Mouse (Mus musculus) left cerebral cortex, adult 8-10 months (tissue): ENCODE measurements around the gene Llgl2. TPM values are rescaled to one million over a fixed set of nuclear protein-coding genes. Genes with fewer than 3 reads are reported as not detected.
A peak's percentile ranks its signal among the peaks of the same experiment; 100 is the strongest.

Source experiments
- DNase-seq, 2 experiments: peaks; one replicate each; pipeline ENCODE4 v3.0.0; 2022; ENCODE audit warnings: low spot score in 2 of 2
- total RNA-seq, 4 experiments: library from RNA; stranded (reverse); gene quantifications; 2 replicates each; pipeline ENCODE4 v1.2.4; 2022

Llgl2 gene
- total RNA-seq, 4 experiments from 2014 or later = 2.5 to 5.2 (median 4.6) TPM

DNA sequence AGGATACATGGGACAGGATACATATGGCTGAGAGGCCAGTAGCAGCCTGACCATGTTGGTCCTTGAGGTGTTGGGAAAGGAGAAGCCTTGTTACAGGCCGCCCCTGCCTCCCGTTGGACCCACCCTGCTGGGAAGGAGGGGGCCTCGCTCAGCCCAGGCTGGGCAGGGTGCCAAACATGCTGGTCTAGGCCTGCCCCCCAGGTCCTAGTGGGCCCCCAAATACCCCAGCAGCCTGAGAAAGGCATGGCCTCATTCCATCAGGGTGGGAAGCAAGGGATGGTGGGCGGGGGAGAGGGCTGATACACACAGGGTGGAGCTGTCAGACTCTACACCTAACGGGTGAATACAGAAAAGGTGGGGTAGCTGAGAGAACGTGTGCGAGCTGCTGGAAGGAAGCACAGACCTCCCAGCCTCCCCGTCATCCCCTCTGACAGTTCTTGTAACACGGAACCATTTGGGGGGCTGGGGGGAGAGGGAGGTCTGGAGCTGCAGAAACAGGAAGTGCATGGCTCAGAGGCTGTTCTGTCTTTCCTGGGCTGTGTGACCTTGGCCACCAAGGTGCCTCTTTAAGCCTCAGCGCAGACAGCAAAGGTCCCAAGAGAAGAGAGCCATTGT, 15.0 kb upstream of the Llgl2 start:
- DNase-seq = no peak

GRCm38 (mm10) chr11:115809311-115809781, 14.5 kb upstream of the Llgl2 start:
- DNase-seq = no peak

DNA sequence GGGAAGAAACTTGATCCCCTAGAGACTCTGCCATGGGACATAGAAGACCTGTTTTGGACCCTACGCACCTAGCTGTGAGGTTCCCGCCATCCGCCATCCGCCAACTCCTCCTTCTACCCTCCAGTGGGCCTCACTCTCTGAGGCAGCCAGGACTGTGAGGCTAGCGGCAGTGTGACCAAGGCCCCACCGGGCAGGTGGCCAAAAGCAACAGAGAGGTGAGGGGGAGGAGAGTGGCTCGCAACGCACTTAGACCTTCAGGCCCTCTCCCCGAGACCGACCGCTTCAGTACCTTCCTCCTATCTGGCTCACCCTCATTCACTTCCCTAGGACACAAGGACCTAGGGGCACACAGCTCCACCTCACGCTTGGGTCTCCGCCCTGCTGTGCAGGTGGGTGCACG, 13.5 kb upstream of the Llgl2 start:
- DNase-seq = peak in 1 of 2 experiments; percentile 24

DNA sequence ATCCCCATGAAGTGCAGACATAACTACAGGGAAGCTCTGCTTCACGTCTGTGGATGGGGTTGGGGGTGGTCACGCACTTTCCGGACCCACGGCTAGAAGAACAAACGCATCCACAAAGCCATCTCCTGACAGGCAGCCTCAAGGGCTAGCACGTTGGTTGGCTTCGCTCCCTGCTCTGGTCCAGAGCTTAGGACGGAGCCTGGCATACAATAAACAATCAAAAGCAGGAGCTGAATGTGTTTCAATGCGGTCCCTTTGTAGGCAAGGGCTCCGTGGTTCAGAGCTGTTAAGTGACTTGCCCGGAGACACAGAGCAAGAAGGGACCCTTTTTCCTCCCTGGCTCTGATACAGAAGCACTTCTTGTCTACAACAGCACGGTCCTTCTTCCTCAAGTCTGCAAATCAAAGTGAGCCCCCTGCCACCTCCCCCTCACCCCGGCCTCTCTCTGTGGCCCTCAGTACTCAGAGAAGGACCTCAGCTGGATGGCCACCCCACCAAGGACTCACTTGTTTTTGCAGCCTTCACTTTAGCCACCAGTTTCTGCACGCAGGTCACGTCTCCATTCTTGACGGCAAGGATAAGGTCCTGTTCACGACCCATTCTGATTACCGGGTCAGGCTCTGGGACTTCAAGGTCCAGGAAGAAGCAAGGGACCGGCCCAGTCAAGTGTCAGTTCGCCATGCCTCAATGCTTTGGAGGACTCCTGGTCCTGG, 12.3 kb upstream of the Llgl2 start:
- no peak for DNase-seq

DNA sequence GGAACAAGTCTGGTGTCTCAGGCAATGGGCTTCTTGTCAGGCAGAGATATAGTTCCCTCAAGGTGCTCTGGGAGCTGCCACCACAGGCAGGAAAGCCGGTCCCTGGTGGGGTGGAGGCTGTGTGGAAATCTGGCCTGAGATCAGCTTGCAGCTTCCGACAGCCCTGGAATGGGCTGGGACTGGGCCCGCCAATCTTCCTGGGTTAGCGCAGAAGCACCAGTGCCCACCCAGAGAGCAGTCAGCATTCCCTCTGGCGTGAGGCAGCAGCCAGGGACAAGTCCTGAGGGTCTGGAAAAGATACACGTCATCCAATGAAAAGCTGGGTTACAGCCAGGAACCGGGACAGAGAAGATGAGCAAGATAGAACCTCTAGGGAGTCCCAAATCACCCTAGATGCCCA, 11.8 kb upstream of the Llgl2 start:
- DNase-seq = no peak

- DNase-seq = no peak
These were observed 11.1 kb upstream of the Llgl2 start for GRCm38 (mm10) chr11:115812533-115813420.

DNA sequence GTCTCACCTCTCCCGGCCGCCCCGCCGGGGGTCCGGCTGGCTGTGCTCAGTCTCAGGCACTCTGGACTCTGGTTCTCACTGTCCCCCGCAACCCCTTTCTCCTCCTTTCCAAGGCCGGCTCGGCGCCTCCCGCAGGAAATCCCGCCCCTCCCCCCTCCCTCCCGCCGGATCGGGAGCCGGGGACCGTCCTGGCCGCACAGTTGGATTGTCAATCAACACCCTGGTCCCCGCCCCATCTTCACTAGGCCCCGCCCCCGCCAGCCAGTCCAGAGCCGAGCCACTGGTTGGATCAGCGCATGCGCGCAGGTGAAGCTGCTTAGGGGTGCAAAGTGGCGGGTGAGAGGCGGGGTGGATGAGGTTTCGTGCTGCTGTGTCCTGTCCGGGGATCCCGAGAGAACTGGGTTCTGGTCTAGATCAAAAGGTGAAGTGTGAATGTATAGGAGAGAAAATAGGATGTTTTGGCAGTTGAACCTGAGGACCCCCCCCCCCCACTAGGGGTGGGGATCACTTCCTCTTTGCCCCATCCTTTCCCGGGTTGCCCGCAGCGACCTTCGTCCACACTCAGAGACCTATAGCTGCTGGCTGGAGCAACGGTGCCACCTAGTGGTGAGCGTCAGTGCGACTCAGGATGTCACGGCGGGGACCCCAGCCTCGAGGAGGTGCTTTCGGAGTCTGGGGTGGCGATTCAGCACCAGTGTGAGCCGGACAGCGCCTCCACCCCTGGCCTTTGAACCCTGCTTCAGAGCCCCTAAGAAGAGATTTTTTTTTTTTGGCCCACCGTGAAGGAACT, 10.1 kb upstream of the Llgl2 start, which contains the start of gene Caskin2:
TSS of gene Caskin2 (minus strand) at position 133 of the 790 bp plus-strand sequence.
- DNase-seq = peak; percentile 80 to 85

DNA sequence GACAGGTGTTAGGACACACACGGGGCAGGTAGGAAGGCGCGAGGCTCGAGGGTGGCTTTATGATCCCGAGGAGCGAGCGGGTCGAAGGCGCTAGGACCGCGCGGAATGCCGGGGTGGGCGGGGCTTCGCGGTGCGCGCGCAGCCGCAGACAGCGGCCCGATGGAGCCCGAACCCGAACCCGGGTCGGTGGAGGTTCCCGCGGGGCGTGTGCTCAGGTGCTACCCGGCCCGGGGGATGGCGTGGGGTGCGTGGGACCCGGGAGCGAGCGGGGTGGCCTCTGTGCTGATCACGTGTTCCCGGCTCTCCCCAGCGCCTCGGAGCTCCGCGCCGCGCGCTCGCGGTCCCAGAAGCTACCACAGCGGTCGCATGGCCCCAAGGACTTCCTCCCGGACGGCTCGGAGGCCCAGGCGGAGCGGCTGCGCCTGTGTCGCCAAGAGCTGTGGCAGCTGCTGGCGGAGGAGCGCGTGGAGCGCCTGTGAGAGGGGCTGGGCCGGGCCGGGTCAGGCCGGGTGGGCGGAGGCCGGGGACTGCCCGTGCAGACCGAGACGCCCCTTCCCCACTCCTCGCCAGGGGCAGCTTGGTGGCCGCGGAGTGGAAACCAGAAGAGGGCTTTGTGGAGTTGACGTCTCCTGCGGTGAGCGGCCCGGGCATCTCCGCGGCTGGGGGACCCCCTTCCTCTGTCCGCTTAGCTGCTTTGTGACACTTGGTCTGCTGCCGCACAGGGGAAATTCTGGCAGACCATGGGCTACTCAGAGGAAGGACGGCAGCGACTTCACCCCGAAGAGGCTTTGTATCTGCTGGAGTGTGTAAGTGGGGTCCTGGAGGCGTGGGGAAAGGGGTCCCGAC, 9.0 kb upstream of the Llgl2 start, which contains the start of gene Tsen54:
TSS of gene Tsen54 (plus strand) at position 120 of the 846 bp plus-strand sequence.
- peak; percentile 67 to 80 for DNase-seq

DNA sequence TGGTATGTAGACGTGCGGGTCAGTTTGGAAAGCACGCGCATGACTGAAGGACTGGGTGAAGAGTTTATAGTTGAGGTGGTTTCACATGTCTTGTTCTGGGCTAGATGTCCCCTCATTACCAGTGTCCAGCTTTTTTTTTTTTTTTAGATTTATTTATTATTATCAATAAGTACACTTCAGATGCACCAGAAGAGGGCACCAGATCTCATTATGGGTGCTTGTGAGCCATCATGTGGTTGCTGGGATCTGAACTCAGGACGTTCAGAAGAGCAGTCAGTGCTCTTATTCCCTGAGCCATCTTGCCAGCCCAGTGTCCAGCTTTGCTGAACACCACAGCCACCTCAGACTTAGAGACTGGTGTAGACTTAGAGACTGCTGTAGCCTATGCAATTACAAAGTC, 6.5 kb upstream of the Llgl2 start:
- no peak for DNase-seq

DNA sequence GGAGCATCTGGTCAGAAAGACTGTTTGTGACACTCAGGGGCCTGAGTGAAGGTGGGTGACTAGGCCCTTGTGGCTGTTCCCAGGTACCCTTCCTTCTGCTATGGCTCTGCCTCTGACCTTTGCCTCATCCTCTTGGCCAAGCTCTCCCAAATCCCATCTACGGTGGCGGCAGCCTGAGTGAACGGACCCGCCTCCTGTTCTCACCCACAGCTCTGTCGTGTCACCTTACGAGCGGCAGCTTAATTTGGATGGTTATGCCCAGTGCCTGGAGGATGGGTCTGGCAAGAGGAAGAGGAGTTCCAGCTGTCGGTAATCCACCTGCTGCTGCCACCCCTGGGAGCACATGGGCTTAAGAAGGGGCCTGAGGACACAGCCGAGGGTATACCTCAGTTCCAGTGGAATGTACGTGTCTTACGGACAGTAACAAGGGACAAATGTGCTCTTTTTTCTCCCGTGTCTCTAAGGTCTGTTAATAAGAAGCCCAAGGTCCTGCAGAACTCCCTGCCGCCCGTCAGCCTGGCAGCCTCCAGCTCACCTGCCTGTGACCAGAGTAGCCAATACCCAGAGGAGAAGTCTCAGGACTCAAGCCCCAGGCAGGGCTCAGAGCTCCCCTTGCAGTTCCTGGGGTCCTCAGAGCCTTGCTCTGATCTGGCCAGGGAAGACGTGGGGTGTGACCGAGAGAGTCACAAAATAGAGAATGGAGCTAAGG, 3.8 kb upstream of the Llgl2 start:
- DNase-seq = no peak

- DNase-seq = peak in 1 of 2 experiments; percentile 42
These were observed 2.8 kb upstream of the Llgl2 start for GRCm38 (mm10) chr11:115821001-115821400.

DNA sequence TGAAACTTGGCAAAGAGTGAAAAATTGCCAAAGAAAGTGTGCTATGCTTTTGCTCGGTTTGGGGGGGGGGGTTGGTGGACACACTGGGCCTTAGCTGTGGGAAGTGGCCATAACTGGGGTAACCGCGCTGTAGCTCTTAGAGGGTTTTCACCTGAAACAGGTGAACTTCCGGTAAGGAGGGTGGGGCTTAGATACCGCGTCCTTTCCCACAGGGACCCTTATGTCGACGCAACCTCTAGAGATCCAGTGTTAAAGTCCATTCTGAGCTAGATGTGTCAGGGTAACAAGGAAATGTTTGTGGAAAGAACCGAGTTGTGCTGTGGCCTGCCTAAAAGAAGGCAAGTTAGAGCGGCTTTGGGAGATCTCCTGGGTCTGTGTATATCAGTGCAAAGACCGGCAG, 964 bp downstream of the Llgl2 start:
- no peak for DNase-seq

DNA sequence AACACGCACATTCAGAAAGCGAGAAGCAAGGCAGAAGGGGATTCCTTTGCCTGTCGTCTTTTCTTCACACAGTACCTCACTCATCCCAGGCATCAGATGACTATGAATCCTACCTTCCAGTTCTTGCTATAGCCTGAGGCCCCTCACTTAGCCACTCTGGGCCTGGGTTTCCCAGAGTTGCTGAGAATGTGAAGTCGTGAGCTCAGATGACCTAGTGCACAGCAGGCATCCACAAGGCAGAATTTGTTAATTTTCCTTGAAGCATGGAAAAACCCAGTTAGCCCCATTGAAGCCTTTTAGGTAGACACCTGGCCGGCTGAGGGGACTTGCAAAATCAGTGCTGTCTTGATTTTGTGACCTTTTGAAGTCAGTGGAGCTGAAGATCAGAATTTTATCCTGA, 2.6 kb downstream of the Llgl2 start:
- no peak for DNase-seq

DNA sequence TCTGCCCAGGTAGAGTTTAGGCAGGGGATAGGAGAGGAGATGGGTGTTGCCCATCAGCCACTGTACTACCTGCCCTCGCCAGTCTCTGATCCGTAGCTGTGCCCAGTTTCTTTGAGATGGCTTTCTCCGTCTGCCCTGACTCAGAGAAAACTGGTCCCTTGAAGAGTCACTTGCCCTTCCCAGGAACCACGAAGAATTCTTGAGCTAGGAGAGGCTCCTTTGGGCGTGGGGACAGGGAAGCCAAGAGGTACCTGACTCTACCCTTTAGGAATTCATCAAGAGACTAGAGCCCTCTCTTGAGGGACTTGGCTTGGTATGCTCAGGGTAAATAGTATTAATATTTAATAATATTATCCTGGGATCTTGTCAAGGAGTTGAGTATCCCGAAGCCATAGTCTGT, 3.8 kb downstream of the Llgl2 start:
- no peak for DNase-seq

DNA sequence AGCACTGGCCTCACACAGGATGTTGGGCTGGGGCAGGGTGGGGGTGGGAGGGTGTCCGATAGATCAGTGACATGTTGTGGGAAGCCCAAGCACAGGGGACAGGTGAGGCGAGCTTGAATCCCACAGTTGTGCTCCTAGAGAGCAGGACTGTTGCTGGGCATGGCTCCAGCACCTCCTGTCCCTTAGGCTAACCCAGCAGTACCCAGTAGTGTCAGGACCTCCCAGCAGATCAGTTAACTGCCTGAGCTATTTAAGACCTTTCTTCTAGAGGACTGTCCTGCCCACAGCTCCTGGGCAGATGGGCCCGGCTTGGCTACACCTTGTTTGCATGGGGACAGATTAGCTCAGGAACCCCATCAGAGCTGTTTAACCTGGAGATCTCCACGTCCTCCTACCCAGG, 5.2 kb downstream of the Llgl2 start:
- no peak for DNase-seq

DNA sequence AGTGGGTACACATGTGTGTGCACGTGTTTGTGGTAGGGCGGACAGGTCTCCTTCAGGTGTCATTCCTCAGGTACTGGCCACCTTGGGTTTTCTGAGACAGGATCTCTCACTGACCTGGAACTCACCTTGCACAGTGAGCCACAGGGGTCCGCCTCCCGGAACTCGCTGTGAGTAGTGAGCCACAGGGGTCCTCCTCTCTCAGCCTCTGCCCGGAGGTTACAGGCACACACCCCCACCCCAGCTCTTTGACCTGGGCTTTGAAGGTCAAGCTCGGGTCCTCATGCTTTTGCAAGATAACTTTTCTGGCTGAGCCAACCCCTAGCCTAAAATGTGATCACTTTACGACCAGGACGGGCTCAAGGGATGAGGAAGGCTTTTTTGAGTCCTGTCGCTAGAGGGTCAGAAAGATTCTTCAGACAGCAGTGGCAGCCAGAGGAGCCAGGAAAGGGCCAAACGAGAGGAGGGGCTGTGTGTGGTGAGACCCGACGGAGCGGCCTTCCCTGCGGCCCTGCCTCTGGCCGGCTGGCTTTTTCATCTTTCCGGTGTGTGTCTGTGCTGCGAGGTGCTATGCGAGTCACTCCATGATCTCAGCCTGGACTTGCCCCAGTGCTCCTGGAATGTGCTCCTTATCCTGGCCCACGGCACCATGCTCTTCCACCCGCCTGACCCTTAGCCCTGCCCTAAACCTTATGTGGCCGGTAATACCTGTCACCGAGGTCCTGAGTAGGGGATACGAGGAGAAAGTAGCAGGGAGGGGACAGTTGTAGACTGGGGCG, 6.9 kb downstream of the Llgl2 start:
- DNase-seq = no peak

- DNase-seq = no peak
These were observed 7.7 kb downstream of the Llgl2 start for GRCm38 (mm10) chr11:115831518-115831917.

DNA sequence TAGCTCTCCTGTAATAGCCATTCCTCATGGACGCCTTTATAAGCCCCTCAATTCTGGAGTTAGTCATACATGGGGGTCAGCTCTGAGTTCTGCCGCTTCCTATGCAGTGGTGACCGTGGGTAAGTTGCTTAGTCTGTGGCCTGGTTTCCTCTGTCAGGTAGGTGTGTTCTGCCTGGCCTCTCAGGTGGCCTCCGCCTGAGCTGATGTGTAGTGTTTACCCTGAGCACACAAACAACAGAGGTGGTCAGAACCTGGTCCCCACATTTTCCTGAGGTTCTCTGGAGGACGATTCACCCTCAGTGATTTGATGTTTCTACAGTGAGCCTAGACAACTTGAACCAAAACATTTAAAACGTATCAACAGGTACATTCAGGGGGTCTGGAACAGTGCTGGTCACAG, 8.2 kb downstream of the Llgl2 start:
- DNase-seq = no peak

GRCm38 (mm10) chr11:115832523-115832922, 8.7 kb downstream of the Llgl2 start:
- DNase-seq = no peak
